Mouse (Mus musculus): Measurements from ENCODE around the gene Prkrip1.
A peak's percentile ranks its signal among the peaks of the same experiment; 100 is the strongest.
"Not testable (repeated sequence)": the region's sequence is repeated elsewhere in the genome, so short reads cannot be mapped to it uniquely, and the experiment has no call there.

Gene Prkrip1

GRCm38 (mm10) chr5:136160084-136160483, 38.7 kb downstream of the Prkrip1 start:
- DNase-seq, result not testable (repeated sequence)

GRCm38 (mm10) chr5:136155399-136155798, 43.4 kb downstream of the Prkrip1 start:
- DNase-seq, result no peak

GRCm38 (mm10) chr5:136152365-136152764, 46.4 kb downstream of the Prkrip1 start:
- no peak for DNase-seq

- not testable (repeated sequence) for DNase-seq
These were observed 49.6 kb downstream of the Prkrip1 start for GRCm38 (mm10) chr5:136149134-136149576.

GRCm38 (mm10) chr5:136147704-136148103, 51.1 kb downstream of the Prkrip1 start:
- DNase-seq, result no peak

- no peak for DNase-seq
These were observed 51.8 kb downstream of the Prkrip1 start for GRCm38 (mm10) chr5:136146936-136147335.

GRCm38 (mm10) chr5:136144606-136145430, 53.9 kb downstream of the Prkrip1 start:
- no peak for DNase-seq

GRCm38 (mm10) chr5:136143161-136143755, 55.5 kb downstream of the Prkrip1 start:
- no peak for DNase-seq

- no peak for DNase-seq
These were observed 56.0 kb downstream of the Prkrip1 start for GRCm38 (mm10) chr5:136142746-136143145.

- peak; percentile 49 for DNase-seq
These were observed 58.7 kb downstream of the Prkrip1 start for GRCm38 (mm10) chr5:136140057-136140482.

GRCm38 (mm10) chr5:136139393-136139792, 59.4 kb downstream of the Prkrip1 start:
- no peak for DNase-seq

GRCm38 (mm10) chr5:136137658-136138274, 61.0 kb downstream of the Prkrip1 start:
- DNase-seq, result peak; percentile 52

GRCm38 (mm10) chr5:136136292-136136990, 62.3 kb downstream of the Prkrip1 start:
- no peak for DNase-seq

- peak; percentile 96 for DNase-seq
These were observed 63.0 kb downstream of the Prkrip1 start, which contains the start of the genes Lrwd1 and Alkbh4 for GRCm38 (mm10) chr5:136135571-136136291. TSS of gene Lrwd1 (minus strand) at chr5:136136074. TSS of gene Alkbh4 (plus strand) at chr5:136136146.
